Mouse (Mus musculus): Measurements from ENCODE around the gene Lhfpl4.

Lhfpl4 gene

GRCm38 (mm10) chr6:113194841-113195595 is at the start of gene Lhfpl4:
TSS of gene Lhfpl4 (minus strand) at chr6:113195384.
- DNase-seq: peak; percentile 11 to 18

- no peak for DNase-seq
These were observed 47.6 kb upstream of the Lhfpl4 start for GRCm38 (mm10) chr6:113242753-113243152.

- DNase-seq: peak; percentile 30 to 40
These were observed 43.3 kb upstream of the Lhfpl4 start for GRCm38 (mm10) chr6:113238442-113238841.

GRCm38 (mm10) chr6:113237542-113238270 is 42.5 kb upstream of the Lhfpl4 start, which contains the start of gene Mtmr14:
TSS of gene Mtmr14 (plus strand) at chr6:113237843.
- DNase-seq: peak; percentile 99 to 100

GRCm38 (mm10) chr6:113235141-113235540 is 40.0 kb upstream of the Lhfpl4 start:
- no peak for DNase-seq

GRCm38 (mm10) chr6:113226705-113227104 is 31.5 kb upstream of the Lhfpl4 start:
- peak; percentile 9 to 22 for DNase-seq

- DNase-seq: peak; percentile 34 to 44
These were observed 30.6 kb upstream of the Lhfpl4 start for GRCm38 (mm10) chr6:113225798-113226197.

- peak; percentile 8 to 21 for DNase-seq
These were observed 21.1 kb upstream of the Lhfpl4 start for GRCm38 (mm10) chr6:113216280-113216679.

GRCm38 (mm10) chr6:113195596-113195992 is 410 bp upstream of the Lhfpl4 start:
- no peak for DNase-seq

- no peak for DNase-seq
These were observed 705 bp downstream of the Lhfpl4 start for GRCm38 (mm10) chr6:113194517-113194840.

GRCm38 (mm10) chr6:113193765-113194460 is 1.3 kb downstream of the Lhfpl4 start:
- DNase-seq: peak; percentile 52 to 56

GRCm38 (mm10) chr6:113184866-113185525 is 10.2 kb downstream of the Lhfpl4 start:
- DNase-seq: no peak

GRCm38 (mm10) chr6:113184163-113184562 is 11.0 kb downstream of the Lhfpl4 start:
- no peak for DNase-seq

- DNase-seq: no peak
These were observed 15.9 kb downstream of the Lhfpl4 start for GRCm38 (mm10) chr6:113179195-113179733.

- DNase-seq: no peak
These were observed 16.6 kb downstream of the Lhfpl4 start for GRCm38 (mm10) chr6:113178286-113179194.

GRCm38 (mm10) chr6:113176613-113177012 is 18.6 kb downstream of the Lhfpl4 start:
- no peak for DNase-seq

- DNase-seq: no peak
These were observed 19.7 kb downstream of the Lhfpl4 start for GRCm38 (mm10) chr6:113175469-113175868.

GRCm38 (mm10) chr6:113172568-113172967 is 22.6 kb downstream of the Lhfpl4 start:
- DNase-seq: peak; percentile 87 to 89

GRCm38 (mm10) chr6:113172011-113172410 is 23.2 kb downstream of the Lhfpl4 start:
- no peak for DNase-seq

- no peak for DNase-seq
These were observed 24.5 kb downstream of the Lhfpl4 start for GRCm38 (mm10) chr6:113170651-113171050.

GRCm38 (mm10) chr6:113169852-113170251 is 25.3 kb downstream of the Lhfpl4 start:
- DNase-seq: no peak

Data from B cell, adult 2 months (primary cell).